ENCODE assay signal across 21 mouse cellular contexts in genomic region chr14:105767100-105767499, GRCm38 (mm10).
DNase-seq lines count a peak whose midpoint lies in the region; ATAC-seq and TF ChIP-seq lines count a peak whose summit lies in the region.
"Had no signal": no experiment of that assay in that cellular context is flagged by ENCODE, and none has a peak within 500 bp of the region (broad histone marks: within the 10 kb centered on the region; RNA-seq: fewer than 3 reads in every experiment).

No protein-coding gene starts in this region.

- H3K4me2 ChIP-seq in heart, embryonic 12.5 days = no peak overlapping the region
- H3K4me2 ChIP-seq in kidney, postnatal 0 days (ENCODE audit: low read length) = no peak overlapping the region
- H3K4me2 ChIP-seq in stomach, embryonic 16.5 days (ENCODE audit: low read depth, low read length) = no peak overlapping the region
- no peak overlapping the region for H3K4me2 ChIP-seq in stomach, postnatal 0 days (replicated peaks; ENCODE audit: low read depth)
- H3K4me2 ChIP-seq: embryonic facial prominence, embryonic 15.5 days; hindbrain, embryonic 15.5 days; limb, embryonic 15.5 days had no signal

- DNase-seq in heart, postnatal 10 days = no peak
- DNase-seq in kidney, postnatal 0 days (ENCODE audit: low spot score) = peak; percentile 41
- DNase-seq in kidney, adult 8-10 months = no peak
- no peak for DNase-seq in stomach, postnatal 0 days (ENCODE audit: low spot score)
- DNase-seq: B cell, adult 2 months; cerebellum, adult 11-12 months; cerebellum, postnatal 14 days; heart, postnatal 36 days; kidney, adult 11 months; right cerebral cortex, postnatal 25 days; thymus, adult 2 months had no signal

- H3K9ac ChIP-seq in heart, embryonic 12.5 days = no peak overlapping the region
- no peak overlapping the region for H3K9ac ChIP-seq in kidney, postnatal 0 days (ENCODE audit: low read depth, low read length)
- H3K9ac ChIP-seq in stomach, embryonic 16.5 days (ENCODE audit: low read length) = no peak overlapping the region
- no peak overlapping the region for H3K9ac ChIP-seq in stomach, postnatal 0 days (ENCODE audit: low read length)
- H3K9ac ChIP-seq: embryonic facial prominence, embryonic 15.5 days; hindbrain, embryonic 15.5 days; limb, embryonic 15.5 days had no signal

- H3K36me3 ChIP-seq in heart, embryonic 12.5 days = no peaks in the 10 kb centered on the region
- H3K36me3 ChIP-seq in kidney, postnatal 0 days (ENCODE audit: insufficient read depth, low read length) = no peaks in the 10 kb centered on the region
- H3K36me3 ChIP-seq in stomach, embryonic 16.5 days (ENCODE audit: control insufficient read depth, insufficient read depth, low read length) = no peaks in the 10 kb centered on the region
- no peaks in the 10 kb centered on the region for H3K36me3 ChIP-seq in stomach, postnatal 0 days (ENCODE audit: control insufficient read depth, insufficient read depth, low read length)
- H3K36me3 ChIP-seq: embryonic facial prominence, embryonic 15.5 days; hindbrain, embryonic 15.5 days; limb, embryonic 15.5 days; midbrain, embryonic 10.5 days had no signal

- no peak for TF ChIP-seq CTCF in kidney, postnatal 0 days (IDR thresholded peaks at IDR 0.05; ENCODE audit: low read depth)
- TF ChIP-seq CTCF in stomach, postnatal 0 days (IDR thresholded peaks at IDR 0.05; ENCODE audit: low read depth) = no peak

- peak; percentile 71 for ATAC-seq in heart, embryonic 12.5 days (ENCODE audit: insufficient number of reproducible peaks, low FRiP score)
- no peak for ATAC-seq in kidney, postnatal 0 days (replicated peaks; ENCODE audit: low FRiP score, low read depth)
- peak; percentile 44; the same call in 1 of the 2 replicates for ATAC-seq in stomach, embryonic 16.5 days (ENCODE audit: insufficient read depth, low FRiP score)
- no peak for ATAC-seq in stomach, postnatal 0 days (ENCODE audit: low FRiP score, low TSS enrichment)
- no peak for ATAC-seq in monocyte, adult 5-6 weeks (replicated peaks; ENCODE audit: insufficient number of reproducible peaks, low FRiP score, low TSS enrichment, poor library complexity, severe bottlenecking)
- ATAC-seq: forebrain, embryonic 16.5 days had no signal

- no peak for TF ChIP-seq EP300 in stomach, postnatal 0 days (optimal IDR thresholded peaks at IDR 0.05)

- H3K27me3 ChIP-seq in heart, embryonic 12.5 days (replicated peaks) = no peaks in the 10 kb centered on the region
- H3K27me3 ChIP-seq in kidney, postnatal 0 days (ENCODE audit: insufficient read depth, low read length) = no peaks in the 10 kb centered on the region
- no peaks in the 10 kb centered on the region for H3K27me3 ChIP-seq in stomach, embryonic 16.5 days (ENCODE audit: control insufficient read depth, insufficient read depth, low read length)
- no peaks in the 10 kb centered on the region for H3K27me3 ChIP-seq in stomach, postnatal 0 days (ENCODE audit: control insufficient read depth, insufficient read depth, low read length)
- H3K27me3 ChIP-seq: embryonic facial prominence, embryonic 15.5 days; hindbrain, embryonic 15.5 days; limb, embryonic 15.5 days had no signal

- H3K4me3 ChIP-seq in heart, embryonic 12.5 days = no peak overlapping the region
- no peak overlapping the region for H3K4me3 ChIP-seq in kidney, postnatal 0 days (replicated peaks; ENCODE audit: low read depth, low read length)
- no peak overlapping the region for H3K4me3 ChIP-seq in stomach, embryonic 16.5 days (replicated peaks; ENCODE audit: low read length)
- no peak overlapping the region for H3K4me3 ChIP-seq in stomach, postnatal 0 days (ENCODE audit: low read depth, low read length)
- H3K4me3 ChIP-seq: embryonic facial prominence, embryonic 15.5 days; hindbrain, embryonic 15.5 days; layer of hippocampus, adult 2 months; limb, embryonic 15.5 days; midbrain, embryonic 10.5 days had no signal

- WGBS in heart, embryonic 12.5 days = 27% methylated on average over 4 of the region's 4 CpGs
- 30% methylated on average over 4 of the region's 4 CpGs for WGBS in kidney, postnatal 0 days
- WGBS in stomach, embryonic 16.5 days = 33% methylated on average over 4 of the region's 4 CpGs
- WGBS in stomach, postnatal 0 days = 26% methylated on average over 4 of the region's 4 CpGs

- intact Hi-C loops in heart, postnatal 10 days (cut with DNase I) = loop anchor here (2.0 kb wide), 1 partner anchor 14 kb away; no protein-coding TSS in a partner anchor

- no peaks in the 10 kb centered on the region for H3K9me3 ChIP-seq in heart, embryonic 12.5 days (replicated peaks)
- H3K9me3 ChIP-seq in kidney, postnatal 0 days (replicated peaks; ENCODE audit: low read length) = no peaks in the 10 kb centered on the region
- H3K9me3 ChIP-seq in stomach, embryonic 16.5 days (replicated peaks; ENCODE audit: control insufficient read depth, low read length) = no peaks in the 10 kb centered on the region
- H3K9me3 ChIP-seq in stomach, postnatal 0 days (ENCODE audit: control insufficient read depth, low read length) = no peaks in the 10 kb centered on the region
- H3K9me3 ChIP-seq: embryonic facial prominence, embryonic 15.5 days; hindbrain, embryonic 15.5 days; limb, embryonic 15.5 days; midbrain, embryonic 10.5 days had no signal

- no peaks in the 10 kb centered on the region for H3K4me1 ChIP-seq in heart, embryonic 12.5 days (replicated peaks)
- H3K4me1 ChIP-seq in kidney, postnatal 0 days (replicated peaks; ENCODE audit: insufficient read depth, low read length) = no peaks in the 10 kb centered on the region
- H3K4me1 ChIP-seq in stomach, embryonic 16.5 days (ENCODE audit: control insufficient read depth, insufficient read depth, low read length) = no peaks in the 10 kb centered on the region
- no peaks in the 10 kb centered on the region for H3K4me1 ChIP-seq in stomach, postnatal 0 days (replicated peaks; ENCODE audit: control insufficient read depth, insufficient read depth)
- H3K4me1 ChIP-seq: embryonic facial prominence, embryonic 15.5 days; hindbrain, embryonic 15.5 days; limb, embryonic 15.5 days; midbrain, embryonic 10.5 days had no signal

- no peak overlapping the region for H3K27ac ChIP-seq in heart, embryonic 12.5 days (ENCODE audit: poor library complexity, severe bottlenecking)
- H3K27ac ChIP-seq in kidney, postnatal 0 days = no peak overlapping the region
- H3K27ac ChIP-seq in stomach, embryonic 16.5 days (ENCODE audit: low read length) = no peak overlapping the region
- H3K27ac ChIP-seq in stomach, postnatal 0 days (replicated peaks) = no peak overlapping the region
- H3K27ac ChIP-seq: embryonic facial prominence, embryonic 15.5 days; hindbrain, embryonic 15.5 days; layer of hippocampus, adult 2 months; limb, embryonic 15.5 days; macrophage; midbrain, embryonic 10.5 days had no signal

Comparison
In these comparisons a context has a peak if more than half of its experiments do, and no peak if none do; other contexts are left out.
1. ATAC-seq: peak in heart, embryonic 12.5 days (single experiment) and stomach, embryonic 16.5 days (single experiment); none in kidney, postnatal 0 days (single experiment), stomach, postnatal 0 days (single experiment) and monocyte, adult 5-6 weeks (single experiment).